Comparison of ENCODE assay signal across 12 mouse cellular contexts in the genomic region with DNA sequence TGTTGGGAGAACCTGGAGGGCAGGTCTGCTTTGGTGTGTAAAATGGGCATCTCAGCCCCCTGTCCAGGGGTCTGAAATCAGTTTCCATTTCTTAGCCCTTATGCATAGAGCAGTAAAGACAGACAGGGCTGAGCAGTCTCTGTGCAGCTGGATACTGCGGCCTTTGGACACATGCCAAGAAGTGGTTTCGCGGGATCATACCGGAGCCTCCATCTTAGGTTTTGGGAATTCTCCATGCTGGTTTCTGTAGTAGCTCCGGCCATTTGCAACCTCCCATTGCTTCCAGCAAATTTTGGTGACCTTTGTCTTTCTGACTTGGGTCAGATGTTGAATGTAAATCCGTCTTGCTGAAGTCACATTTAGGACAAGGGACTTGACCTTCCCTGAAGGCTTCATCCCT. TPM values are rescaled to one million over a fixed set of nuclear protein-coding genes. Genes with fewer than 3 reads are reported as not detected.
A peak's percentile ranks its signal among the peaks of the same experiment; 100 is the strongest.
DNase-seq lines count a peak whose midpoint lies in the region; ATAC-seq and TF ChIP-seq lines count a peak whose summit lies in the region.
"Had no signal": no experiment of that assay in that cellular context is flagged by ENCODE, and none has a peak within 500 bp of the region (broad histone marks: within the 10 kb centered on the region; RNA-seq: fewer than 3 reads in every experiment).

No protein-coding gene starts in this region.

- no peak for TF ChIP-seq CTCF in heart, adult 2 months (IDR thresholded peaks at IDR 0.05)
- no peak for TF ChIP-seq CTCF in brain, embryonic 14.5 days (IDR thresholded peaks at IDR 0.05; ENCODE audit: borderline replicate concordance, extremely low read depth, insufficient read depth, insufficient read length)

- no peak for TF ChIP-seq POLR2A in heart, adult 2 months (IDR thresholded peaks at IDR 0.05; ENCODE audit: insufficient read depth, low read depth, low read length)
- TF ChIP-seq POLR2A in brain, embryonic 14.5 days (IDR thresholded peaks at IDR 0.05; ENCODE audit: borderline replicate concordance, extremely low read depth, insufficient read depth, insufficient read length, poor library complexity, severe bottlenecking) = no peak

- 81% methylated on average over 6 of the region's 6 CpGs for WGBS in heart, embryonic 10.5 days
- 45% methylated on average over 6 of the region's 6 CpGs for WGBS in heart, adult 2 months
- 72% methylated on average over 6 of the region's 6 CpGs for WGBS in limb, embryonic 12.5 days
- 88% methylated on average over 6 of the region's 6 CpGs for WGBS in limb, embryonic 10.5 days
- WGBS in limb, embryonic 13.5 days = 58% methylated on average over 6 of the region's 6 CpGs

- no peak overlapping the region for H3K9ac ChIP-seq in heart, adult 2 months (ENCODE audit: low read depth, low read length)
- peak overlapping the region; percentile 40; the same call in 1 of the 2 replicates for H3K9ac ChIP-seq in limb, embryonic 12.5 days (replicated peaks)
- no peak overlapping the region for H3K9ac ChIP-seq in limb, embryonic 13.5 days

- H3K4me3 ChIP-seq in heart, embryonic 10.5 days = no peak overlapping the region
- H3K4me3 ChIP-seq in heart, adult 2 months = no peak overlapping the region
- H3K4me3 ChIP-seq in limb, embryonic 12.5 days (replicated peaks) = no peak overlapping the region
- H3K4me3 ChIP-seq in limb, embryonic 10.5 days = no peak overlapping the region
- no peak overlapping the region for H3K4me3 ChIP-seq in limb, embryonic 13.5 days

- H3K4me1 ChIP-seq in heart, embryonic 10.5 days = peaks cover 45% of the 10 kb centered on the region
- peaks cover 4% of the 10 kb centered on the region; the same call in 1 of the 2 replicates for H3K4me1 ChIP-seq in heart, adult 2 months (ENCODE audit: control insufficient read depth, insufficient read depth, low read length)
- peaks cover 27% of the 10 kb centered on the region for H3K4me1 ChIP-seq in limb, embryonic 12.5 days (replicated peaks)
- peaks cover 34% of the 10 kb centered on the region for H3K4me1 ChIP-seq in limb, embryonic 10.5 days
- H3K4me1 ChIP-seq in limb, embryonic 13.5 days = peaks cover 32% of the 10 kb centered on the region

- no peaks in the 10 kb centered on the region for H3K36me3 ChIP-seq in heart, embryonic 10.5 days
- no peaks in the 10 kb centered on the region for H3K36me3 ChIP-seq in heart, adult 2 months (ENCODE audit: control insufficient read depth, insufficient read depth, low read length)
- no peaks in the 10 kb centered on the region for H3K36me3 ChIP-seq in limb, embryonic 12.5 days
- H3K36me3 ChIP-seq in limb, embryonic 10.5 days = no peaks in the 10 kb centered on the region
- H3K36me3 ChIP-seq in limb, embryonic 13.5 days = no peaks in the 10 kb centered on the region

- DNase-seq in heart, embryonic 10.5 days (ENCODE audit: low spot score) = no peak
- DNase-seq in heart, adult 2 months = no peak
- DNase-seq in limb, embryonic 10.5 days (ENCODE audit: low spot score) = no peak
- DNase-seq in brain, embryonic 14.5 days (ENCODE audit: low read depth) = peak; percentile 63
- no peak for DNase-seq in yolk sac, embryonic 10.5 days (ENCODE audit: low spot score)
- DNase-seq: gastrocnemius, postnatal 36 days; lung, postnatal 36 days; spleen, adult 18-20 months had no signal

- no peaks in the 10 kb centered on the region for H3K27me3 ChIP-seq in heart, embryonic 10.5 days (ENCODE audit: insufficient read depth, poor library complexity, severe bottlenecking)
- no peaks in the 10 kb centered on the region for H3K27me3 ChIP-seq in heart, adult 2 months (ENCODE audit: control insufficient read depth, insufficient read depth, low read length)
- H3K27me3 ChIP-seq in limb, embryonic 12.5 days = no peaks in the 10 kb centered on the region
- H3K27me3 ChIP-seq in limb, embryonic 10.5 days (ENCODE audit: low read depth, poor library complexity, severe bottlenecking) = no peaks in the 10 kb centered on the region
- H3K27me3 ChIP-seq in limb, embryonic 13.5 days = no peaks in the 10 kb centered on the region

- 0 out of 2 replicates have a peak overlapping the region, but pooled peaks have one; percentile 0 for H3K27ac ChIP-seq in heart, embryonic 10.5 days
- H3K27ac ChIP-seq in heart, adult 2 months = no peak overlapping the region
- H3K27ac ChIP-seq in limb, embryonic 12.5 days = 0 out of 2 replicates have a peak overlapping the region, but pooled peaks have one; percentile 12
- H3K27ac ChIP-seq in limb, embryonic 10.5 days = no peak overlapping the region
- H3K27ac ChIP-seq in limb, embryonic 13.5 days = peak overlapping the region; percentile 23; the same call in 1 of the 2 replicates

- ATAC-seq in limb, embryonic 12.5 days (ENCODE audit: insufficient number of reproducible peaks, insufficient read depth, low FRiP score, low TSS enrichment, low read depth) = no peak
- no peak for ATAC-seq in limb, embryonic 13.5 days (ENCODE audit: low FRiP score, low read depth)

- no peaks in the 10 kb centered on the region for H3K79me2 ChIP-seq in heart, adult 2 months (replicated peaks; ENCODE audit: control insufficient read depth, insufficient read depth, low read length)

- no peak overlapping the region for H3K4me2 ChIP-seq in limb, embryonic 12.5 days
- H3K4me2 ChIP-seq in limb, embryonic 13.5 days (replicated peaks) = no peak overlapping the region

- no peaks in the 10 kb centered on the region for H3K9me3 ChIP-seq in heart, embryonic 10.5 days
- no peaks in the 10 kb centered on the region for H3K9me3 ChIP-seq in limb, embryonic 12.5 days
- H3K9me3 ChIP-seq in limb, embryonic 10.5 days (replicated peaks) = no peaks in the 10 kb centered on the region
- H3K9me3 ChIP-seq in limb, embryonic 13.5 days = no peaks in the 10 kb centered on the region

- TF ChIP-seq EP300 in heart, adult 2 months (IDR thresholded peaks at IDR 0.05; ENCODE audit: insufficient read depth, low read depth, low read length) = no peak

- intact Hi-C loops in heart, adult 2 months (cut with DNase I) = no loop called here

RNA-seq across cellular contexts. Expression of gene Ptbp1, which starts 10.8 kb away (rescaled TPM):
- 174 and 264 TPM in 2 replicates for polyA plus RNA-seq in heart, embryonic 10.5 days (2016; fragmentation: Nextera tagmentation; extraction: Ambion mirVana)
- 10 to 100 TPM; 43.9 to 51.8 TPM for total RNA-seq in heart, adult 2 months (2021)
- polyA plus RNA-seq in heart, adult 2 months (2012; rRNA removed) = 47.5 and 52.6 TPM in 2 replicates
- polyA plus RNA-seq in limb, embryonic 12.5 days (2016; fragmentation: Nextera tagmentation; extraction: Ambion mirVana) = 373 and 403 TPM in 2 replicates
- 485 and 494 TPM in 2 replicates for polyA plus RNA-seq in limb, embryonic 10.5 days (2016; fragmentation: Nextera tagmentation; extraction: Ambion mirVana)
- 183 and 194 TPM in 2 replicates for polyA plus RNA-seq in brain, embryonic 14.5 days (2012; rRNA removed)
- 347 and 366 TPM in 2 replicates for polyA plus RNA-seq in limb, embryonic 13.5 days (2015; fragmentation: Nextera tagmentation; extraction: Ambion mirVana)

RNA-seq across cellular contexts. Expression of gene Misp, which starts 22.7 kb away (rescaled TPM):
- 0.21 and 0.82 TPM in 2 replicates for polyA plus RNA-seq in heart, embryonic 10.5 days (2016; fragmentation: Nextera tagmentation; extraction: Ambion mirVana)
- under 1 TPM; 0.50 to 0.52 TPM for total RNA-seq in heart, adult 2 months (2021)
- polyA plus RNA-seq in heart, adult 2 months (2012; rRNA removed) = 0.26 and 0.82 TPM in 2 replicates
- 0.28 and 0.67 TPM in 2 replicates for polyA plus RNA-seq in limb, embryonic 12.5 days (2016; fragmentation: Nextera tagmentation; extraction: Ambion mirVana)
- polyA plus RNA-seq in limb, embryonic 10.5 days (2016; fragmentation: Nextera tagmentation; extraction: Ambion mirVana) = 0.60 TPM in 1 of 2 replicates, not detected in the other
- 0.59 and 1.1 TPM in 2 replicates for polyA plus RNA-seq in brain, embryonic 14.5 days (2012; rRNA removed)
- polyA plus RNA-seq in limb, embryonic 13.5 days (2015; fragmentation: Nextera tagmentation; extraction: Ambion mirVana) = 0.90 and 1.4 TPM in 2 replicates
- total RNA-seq: common myeloid progenitor, adult 5-6 weeks; gastrocnemius, postnatal 36 days had no signal

RNA-seq across cellular contexts. Expression of gene Prtn3, which starts 30.8 kb away (rescaled TPM):
- 2.4 and 7.8 TPM in 2 replicates for polyA plus RNA-seq in heart, embryonic 10.5 days (2016; fragmentation: Nextera tagmentation; extraction: Ambion mirVana)
- 1 to 10 TPM in 1 of 2 experiments, under 1 TPM in 1; 0.55 to 1.2 TPM for total RNA-seq in heart, adult 2 months (2021)
- polyA plus RNA-seq in heart, adult 2 months (2012; rRNA removed) = 0.84 TPM in 1 of 2 replicates, not detected in the other
- polyA plus RNA-seq in limb, embryonic 12.5 days (2016; fragmentation: Nextera tagmentation; extraction: Ambion mirVana) = 15.1 and 15.3 TPM in 2 replicates
- polyA plus RNA-seq in limb, embryonic 10.5 days (2016; fragmentation: Nextera tagmentation; extraction: Ambion mirVana) = 9.1 and 15.3 TPM in 2 replicates
- 18.0 and 28.0 TPM in 2 replicates for polyA plus RNA-seq in brain, embryonic 14.5 days (2012; rRNA removed)
- 11.1 and 11.3 TPM in 2 replicates for polyA plus RNA-seq in limb, embryonic 13.5 days (2015; fragmentation: Nextera tagmentation; extraction: Ambion mirVana)
- total RNA-seq: gastrocnemius, postnatal 36 days had no signal

RNA-seq across cellular contexts. Expression of gene Plppr3, which starts 31.0 kb away (rescaled TPM):
- polyA plus RNA-seq in heart, embryonic 10.5 days (2016; fragmentation: Nextera tagmentation; extraction: Ambion mirVana) = 16.2 and 36.9 TPM in 2 replicates
- total RNA-seq in heart, adult 2 months (2021) = under 1 TPM; 0.20 to 0.31 TPM
- 0.50 and 0.80 TPM in 2 replicates for polyA plus RNA-seq in heart, adult 2 months (2012; rRNA removed)
- polyA plus RNA-seq in limb, embryonic 12.5 days (2016; fragmentation: Nextera tagmentation; extraction: Ambion mirVana) = 157 and 162 TPM in 2 replicates
- 108 and 140 TPM in 2 replicates for polyA plus RNA-seq in limb, embryonic 10.5 days (2016; fragmentation: Nextera tagmentation; extraction: Ambion mirVana)
- polyA plus RNA-seq in brain, embryonic 14.5 days (2012; rRNA removed) = 805 and 1,208 TPM in 2 replicates
- 138 and 142 TPM in 2 replicates for polyA plus RNA-seq in limb, embryonic 13.5 days (2015; fragmentation: Nextera tagmentation; extraction: Ambion mirVana)
- total RNA-seq: gastrocnemius, postnatal 36 days; heart, postnatal 25 days had no signal

RNA-seq across cellular contexts. Expression of gene Elane, which starts 42.6 kb away (rescaled TPM):
- polyA plus RNA-seq in heart, embryonic 10.5 days (2016; fragmentation: Nextera tagmentation; extraction: Ambion mirVana) = 0.14 and 0.15 TPM in 2 replicates
- not detected for total RNA-seq in heart, adult 2 months (2021)
- 0.23 TPM in 1 of 2 replicates, not detected in the other for polyA plus RNA-seq in heart, adult 2 months (2012; rRNA removed)
- not detected in 2 replicates for polyA plus RNA-seq in limb, embryonic 12.5 days (2016; fragmentation: Nextera tagmentation; extraction: Ambion mirVana)
- not detected in 2 replicates for polyA plus RNA-seq in limb, embryonic 10.5 days (2016; fragmentation: Nextera tagmentation; extraction: Ambion mirVana)
- 0.28 and 0.49 TPM in 2 replicates for polyA plus RNA-seq in brain, embryonic 14.5 days (2012; rRNA removed)
- 0.29 and 0.86 TPM in 2 replicates for polyA plus RNA-seq in limb, embryonic 13.5 days (2015; fragmentation: Nextera tagmentation; extraction: Ambion mirVana)
- total RNA-seq: gastrocnemius, postnatal 36 days; heart, postnatal 25 days had no signal

Comparison
In these comparisons a context has a peak if more than half of its experiments do, and no peak if none do; other contexts are left out.
1. H3K27ac ChIP-seq: peak in heart, embryonic 10.5 days (single experiment), limb, embryonic 12.5 days (single experiment) and limb, embryonic 13.5 days (single experiment); none in heart, adult 2 months (single experiment) and limb, embryonic 10.5 days (single experiment).